Mouse (Mus musculus) CH12.LX (cell line): ENCODE results near the gene Ctnna3. TPM values are rescaled to one million over a fixed set of nuclear protein-coding genes. Genes with fewer than 3 reads are reported as not detected.

Source experiments
- DNase-seq: peaks from one replicate; pipeline ENCODE4 v3.0.0-alpha.2; 2013; ENCODE audit errors: extremely low read depth
- H3K27ac ChIP-seq: 2 replicates; pipeline ENCODE4 v1.5.1; 2012; ENCODE audit warnings: low read depth, mild to moderate bottlenecking, control low read depth, moderate library complexity; ENCODE audit not compliant: insufficient read depth
- H3K27me3 ChIP-seq: replicated peaks from 2 replicates; pipeline ENCODE3; 2012; ENCODE audit warnings: inconsistent platforms
- H3K36me3 ChIP-seq, 2 experiments: replicated peaks in 1 of 2; 2 replicates each; pipeline versions ENCODE3 to v1.6.1; 2012; ENCODE audit warnings: inconsistent platforms in 1 of 2, low read length in 1 of 2, mild to moderate bottlenecking in 1 of 2, mixed read lengths in 1 of 2, moderate library complexity in 1 of 2; ENCODE audit not compliant: control insufficient read depth in 1 of 2, insufficient read depth in 1 of 2
- H3K4me1 ChIP-seq, 2 experiments: 2 replicates each; pipeline ENCODE4 v1.6.1; 2012; ENCODE audit warnings: inconsistent platforms in 1 of 2, moderate library complexity in 1 of 2; ENCODE audit not compliant: insufficient read depth in 2 of 2, control insufficient read depth in 1 of 2
- H3K4me2 ChIP-seq: 2 replicates; pipeline ENCODE4 v1.6.1; 2012; ENCODE audit warnings: low read depth, mild to moderate bottlenecking, control low read depth; ENCODE audit not compliant: poor library complexity, insufficient read depth, severe bottlenecking
- H3K4me3 ChIP-seq, 3 experiments: fragments of 150-350 bp in 1 of 3; sonication (generic) in 1 of 3; replicated peaks in 1 of 3; 2 replicates each; pipeline versions ENCODE3 to v1.5.1; 2011 to 2012; ENCODE audit warnings: low read depth in 2 of 3, low read length in 2 of 3, mild to moderate bottlenecking in 2 of 3, moderate library complexity in 2 of 3, control low read depth in 1 of 3, improper control_type of control experiment in 1 of 3, inconsistent platforms in 1 of 3, mixed read lengths in 1 of 3; ENCODE audit not compliant: poor library complexity in 1 of 3
- H3K79me2 ChIP-seq: replicated peaks from 2 replicates; pipeline ENCODE4 v1.6.1; 2012; ENCODE audit warnings: mild to moderate bottlenecking, moderate library complexity; ENCODE audit not compliant: control insufficient read depth, poor library complexity, insufficient read depth, severe bottlenecking; ENCODE audit errors: extremely low read depth
- H3K9ac ChIP-seq: 2 replicates; pipeline ENCODE4 v1.6.1; 2012; ENCODE audit warnings: low read depth, mild to moderate bottlenecking, control low read depth, moderate library complexity; ENCODE audit not compliant: insufficient read depth
- H3K9me3 ChIP-seq: replicated peaks from 2 replicates; pipeline ENCODE3; 2012; ENCODE audit warnings: low read length, inconsistent platforms, mixed read lengths
- BHLHE40 ChIP-seq: IDR thresholded peaks from 2 replicates; pipeline ENCODE4 v1.6.1; 2011; ENCODE audit warnings: mild to moderate bottlenecking, low read depth, low read length, improper control_type of control experiment
- CHD1 ChIP-seq: IDR thresholded peaks from 2 replicates; pipeline ENCODE4 v1.6.1; 2012; ENCODE audit warnings: low read depth, low read length, improper control_type of control experiment, inconsistent platforms
- CTCF ChIP-seq, 2 experiments: IDR thresholded peaks in 1 of 2; conservative IDR thresholded peaks in 1 of 2; 2 replicates each; pipeline ENCODE4 v1.5.1; 2011 to 2012; ENCODE audit warnings: low read depth in 2 of 2, low read length in 2 of 2, improper control_type of control experiment in 1 of 2, inconsistent platforms in 1 of 2, mild to moderate bottlenecking in 1 of 2, moderate library complexity in 1 of 2
- E2F4 ChIP-seq: IDR thresholded peaks from 2 replicates; pipeline ENCODE4 v1.6.1; 2011; ENCODE audit warnings: low read depth, low read length, improper control_type of control experiment; ENCODE audit not compliant: insufficient replicate concordance
- ELF1 ChIP-seq: IDR thresholded peaks from 2 replicates; pipeline ENCODE4 v1.6.1; 2014; ENCODE audit warnings: low read depth, mild to moderate bottlenecking, inconsistent platforms, low read length, improper control_type of control experiment
- ETS1 ChIP-seq: conservative IDR thresholded peaks from 2 replicates; pipeline ENCODE4 v1.6.1; 2012; ENCODE audit warnings: low read depth, mild to moderate bottlenecking, inconsistent platforms, low read length, improper control_type of control experiment, moderate library complexity
- GABPA ChIP-seq: IDR thresholded peaks from 2 replicates; pipeline ENCODE4 v1.6.1; 2012; ENCODE audit warnings: low read depth, low read length, improper control_type of control experiment, inconsistent platforms; ENCODE audit not compliant: insufficient replicate concordance
- IRF4 ChIP-seq: IDR thresholded peaks from 2 replicates; pipeline ENCODE4 v1.6.1; 2014; ENCODE audit warnings: low read depth, mild to moderate bottlenecking, inconsistent platforms, low read length, improper control_type of control experiment
- KAT2A ChIP-seq: IDR thresholded peaks from 2 replicates; pipeline ENCODE4 v1.6.1; 2012; ENCODE audit warnings: low read length, improper control_type of control experiment, inconsistent platforms; ENCODE audit not compliant: insufficient replicate concordance
- MAFK ChIP-seq: IDR thresholded peaks from 2 replicates; pipeline ENCODE4 v1.6.1; 2011; ENCODE audit warnings: low read length, improper control_type of control experiment; ENCODE audit not compliant: insufficient replicate concordance
- MXI1 ChIP-seq: IDR thresholded peaks from 2 replicates; pipeline ENCODE4 v1.6.1; 2011; ENCODE audit warnings: mild to moderate bottlenecking, low read depth, low read length, improper control_type of control experiment
- MYC ChIP-seq: IDR thresholded peaks from 2 replicates; pipeline ENCODE4 v1.6.1; 2011; ENCODE audit warnings: low read depth, mild to moderate bottlenecking, improper control_type of control experiment, low read length
- NELFE ChIP-seq: IDR thresholded peaks from 2 replicates; pipeline ENCODE4 v1.6.1; 2011; ENCODE audit warnings: low read depth, low read length, improper control_type of control experiment
- NRF1 ChIP-seq: IDR thresholded peaks from 2 replicates; pipeline ENCODE4 v1.6.1; 2014; ENCODE audit warnings: low read depth, mild to moderate bottlenecking, inconsistent platforms, low read length, improper control_type of control experiment, moderate library complexity
- PAX5 ChIP-seq: IDR thresholded peaks from 2 replicates; pipeline ENCODE4 v1.6.1; 2012; ENCODE audit warnings: low read length, inconsistent platforms, mixed read lengths
- POLR2AphosphoS2 ChIP-seq: IDR thresholded peaks from 2 replicates; pipeline ENCODE4 v1.6.1; 2011; ENCODE audit warnings: low read depth, low read length, improper control_type of control experiment
- RAD21 ChIP-seq: IDR thresholded peaks from 2 replicates; pipeline ENCODE4 v1.6.1; 2011; ENCODE audit warnings: low read depth, mild to moderate bottlenecking, low read length, improper control_type of control experiment, moderate library complexity
- SIN3A ChIP-seq: IDR thresholded peaks from 2 replicates; pipeline ENCODE4 v1.6.1; 2012; ENCODE audit warnings: low read length, improper control_type of control experiment, inconsistent platforms
- SMC3 ChIP-seq: IDR thresholded peaks from 2 replicates; pipeline ENCODE4 v1.6.1; 2011; ENCODE audit warnings: low read depth, low read length, improper control_type of control experiment
- TBP ChIP-seq: conservative IDR thresholded peaks from 2 replicates; pipeline ENCODE4 v1.6.1; 2011; ENCODE audit warnings: low read depth, low read length, improper control_type of control experiment
- TCF12 ChIP-seq: IDR thresholded peaks from 2 replicates; pipeline ENCODE4 v1.6.1; 2014; ENCODE audit warnings: low read depth, mild to moderate bottlenecking, inconsistent platforms, low read length, improper control_type of control experiment
- UBTF ChIP-seq: IDR thresholded peaks from 2 replicates; pipeline ENCODE4 v1.6.1; 2012; ENCODE audit warnings: low read depth, mild to moderate bottlenecking, inconsistent platforms, low read length, improper control_type of control experiment, moderate library complexity
- USF1 ChIP-seq: IDR thresholded peaks from 2 replicates; pipeline ENCODE4 v1.6.1; 2014; ENCODE audit warnings: low read depth, mild to moderate bottlenecking, inconsistent platforms, low read length, improper control_type of control experiment
- ZKSCAN1 ChIP-seq: IDR thresholded peaks from 2 replicates; pipeline ENCODE4 v1.6.1; 2012; ENCODE audit warnings: low read depth, inconsistent platforms, low read length, improper control_type of control experiment, borderline replicate concordance
- ZMIZ1 ChIP-seq: IDR thresholded peaks from 2 replicates; pipeline ENCODE4 v1.6.1; 2012; ENCODE audit warnings: low read depth, mild to moderate bottlenecking, inconsistent platforms, low read length, improper control_type of control experiment
- ZNF384 ChIP-seq: IDR thresholded peaks from 2 replicates; pipeline ENCODE4 v1.6.1; 2012; ENCODE audit warnings: low read depth, low read length, improper control_type of control experiment, inconsistent platforms
- dilution Hi-C: fragments of 300-500 bp; cut with MboI; formaldehyde crosslinking; loops from 2 replicates; pipeline ENCODE4 v1.14.3; 2020; ENCODE audit warnings: low sequenced_read_pairs; ENCODE audit not compliant: extremely low pct_unique_long_range_greater_than_20kb, extremely low pct_ligation_motif_present
- in situ Hi-C: fragments of 300-500 bp; cut with MboI; formaldehyde crosslinking; loops from 3 replicates; pipeline ENCODE4 v1.14.3; 2019; ENCODE audit warnings: low sequenced_read_pairs, low pct_ligation_motif_present, low pct_unique_long_range_greater_than_20kb, mixed read lengths
- polyA plus RNA-seq: library from polyadenylated mRNA; unstranded; fragments of >175 nt; gene quantifications from 2 replicates; pipeline ENCODE4 v1.2.1, GENCODE M21; 2012; ENCODE audit warnings: low read depth; ENCODE audit not compliant: insufficient read length
- total RNA-seq, 2 experiments: library from RNA; depleted of rRNA; stranded (reverse); fragments of 300-350 nt in 1 of 2; fragments of >200 nt in 1 of 2; gene quantifications; 2 replicates each; pipeline ENCODE4 v1.2.3; 2012 to 2014

Ctnna3 gene
- total and polyA plus RNA-seq, 3 experiments, result 0.09 TPM; not detected in 2

- no peak overlapping the region for H3K9ac ChIP-seq
- no peaks in the 10 kb centered on the region for H3K27me3 ChIP-seq
- no peaks in the 10 kb centered on the region for H3K79me2 ChIP-seq
- H3K36me3 ChIP-seq, result no peaks in the 10 kb centered on the region
- H3K4me1 ChIP-seq, result peaks cover 0 to 8% of the 10 kb centered on the region in 2 experiments; a peak in 2 of 4 replicates
- H3K4me2 ChIP-seq, result no peak overlapping the region
- no peak for DNase-seq
- no peaks in the 10 kb centered on the region for H3K9me3 ChIP-seq
- no peak overlapping the region for H3K4me3 ChIP-seq
- no peak for TF ChIP-seq IRF4
- TF ChIP-seq ZKSCAN1, result no peak
- no peak for TF ChIP-seq MXI1
- TF ChIP-seq TBP, result no peak
- TF ChIP-seq NELFE, result no peak
- no peak for TF ChIP-seq SMC3
- TF ChIP-seq MAFK, result no peak
- no peak for TF ChIP-seq ZMIZ1
- TF ChIP-seq GABPA, result no peak
- TF ChIP-seq BHLHE40, result no peak
- TF ChIP-seq POLR2AphosphoS2, result no peak
- no peak for TF ChIP-seq MYC
- no peak for TF ChIP-seq CTCF (conservative IDR thresholded peaks at IDR 0.05 in 1 of 2, IDR thresholded peaks at IDR 0.05 in 1 of 2; ENCODE audit: low read depth in 2 of 2, low read length in 2 of 2)
- no peak for TF ChIP-seq RAD21
- TF ChIP-seq PAX5, result no peak
- TF ChIP-seq ETS1, result no peak
- no peak for TF ChIP-seq CHD1
- no peak for TF ChIP-seq E2F4
- in situ Hi-C loops, result loop anchor here (25.0 kb wide), 1 partner anchor 102 kb away; no protein-coding TSS in a partner anchor
- no peak overlapping the region for H3K27ac ChIP-seq
- dilution Hi-C loops, result no loop called here
Measured at GRCm38 (mm10) chr10:63689233-63689632, 259.3 kb downstream of the Ctnna3 start.

- H3K4me1 ChIP-seq, result peaks cover 0 to 8% of the 10 kb centered on the region in 2 experiments; a peak in 2 of 4 replicates
- H3K4me3 ChIP-seq, result no peak overlapping the region
- H3K9me3 ChIP-seq, result no peaks in the 10 kb centered on the region
- H3K27ac ChIP-seq, result no peak overlapping the region
- dilution Hi-C loops, result no loop called here
- H3K27me3 ChIP-seq, result no peaks in the 10 kb centered on the region
- H3K79me2 ChIP-seq, result no peaks in the 10 kb centered on the region
- no peak overlapping the region for H3K4me2 ChIP-seq
- in situ Hi-C loops, result loop anchor here (25.0 kb wide), 1 partner anchor 102 kb away; no protein-coding TSS in a partner anchor
- H3K36me3 ChIP-seq, result no peaks in the 10 kb centered on the region
- no peak for TF ChIP-seq SIN3A
- no peak for TF ChIP-seq BHLHE40
- no peak for TF ChIP-seq TBP
- no peak for TF ChIP-seq KAT2A
- TF ChIP-seq NRF1, result no peak
- no peak for TF ChIP-seq ELF1
- no peak for TF ChIP-seq USF1
- no peak for TF ChIP-seq ETS1
- no peak for TF ChIP-seq IRF4
- no peak for TF ChIP-seq CHD1
- TF ChIP-seq UBTF, result no peak
- no peak for TF ChIP-seq ZMIZ1
- TF ChIP-seq ZNF384, result no peak
- no peak for TF ChIP-seq TCF12
- no peak overlapping the region for H3K9ac ChIP-seq
- DNase-seq, result no peak
Measured at GRCm38 (mm10) chr10:63689651-63690050, 259.8 kb downstream of the Ctnna3 start.
